Comparison of ENCODE assay signal across 8 mouse cellular contexts in genomic region chr2:66644384-66644783, GRCm38 (mm10). TPM values are rescaled to one million over a fixed set of nuclear protein-coding genes. Genes with fewer than 3 reads are reported as not detected.
DNase-seq lines count a peak whose midpoint lies in the region; ATAC-seq and TF ChIP-seq lines count a peak whose summit lies in the region.

No protein-coding gene starts in this region.

- H3K4me3 ChIP-seq in layer of hippocampus, adult 2 months: no peak overlapping the region
- no peak overlapping the region for H3K4me3 ChIP-seq in limb, embryonic 14.5 days (replicated peaks; ENCODE audit: low read length)

- no peaks in the 10 kb centered on the region for H3K36me3 ChIP-seq in limb, embryonic 14.5 days (ENCODE audit: control insufficient read depth, insufficient read depth, low read length)

- ATAC-seq in limb, embryonic 14.5 days (ENCODE audit: low FRiP score, low read depth): no peak
- ATAC-seq in inflammation-experienced regulatory T-cells, adult 6 months: no peak

- no peak overlapping the region for H3K9ac ChIP-seq in limb, embryonic 14.5 days (ENCODE audit: low read depth, low read length, severe bottlenecking)

- DNase-seq in layer of hippocampus, adult 2 months (ENCODE audit: low spot score in 2 of 2): peak; percentile 39 to 49
- no peak for DNase-seq in layer of hippocampus, postnatal 25 days (ENCODE audit: extremely low spot score in 1 of 2, low spot score in 1 of 2)
- peak; percentile 42 for DNase-seq in Muller cell, postnatal 12 days (ENCODE audit: inconsistent ontology term)
- peak; percentile 48 to 60 for DNase-seq in cerebellum, postnatal 14 days
- DNase-seq in limb, embryonic 14.5 days (ENCODE audit: low spot score): peak; percentile 71
- DNase-seq in urinary bladder, adult 2 months (ENCODE audit: low spot score): no peak
- DNase-seq in B cell, adult 2 months: no peak

- H3K4me2 ChIP-seq in limb, embryonic 14.5 days (replicated peaks; ENCODE audit: low read depth, low read length, severe bottlenecking): no peak overlapping the region

- no peaks in the 10 kb centered on the region for H3K4me1 ChIP-seq in limb, embryonic 14.5 days (ENCODE audit: control insufficient read depth, insufficient read depth, low read length)

- TF ChIP-seq POLR2A in limb, embryonic 14.5 days (IDR thresholded peaks at IDR 0.05; ENCODE audit: borderline replicate concordance, extremely low read depth, insufficient read depth, insufficient read length): no peak

- 22% methylated on average over 5 of the region's 5 CpGs for WGBS in limb, embryonic 14.5 days

- no peaks in the 10 kb centered on the region for H3K9me3 ChIP-seq in limb, embryonic 14.5 days (ENCODE audit: control insufficient read depth, low read length)

- peak; percentile 85 for TF ChIP-seq CTCF in layer of hippocampus, adult 2 months (conservative IDR thresholded peaks at IDR 0.05)

- H3K27me3 ChIP-seq in limb, embryonic 14.5 days (ENCODE audit: control insufficient read depth, insufficient read depth, low read length): no peaks in the 10 kb centered on the region

- H3K27ac ChIP-seq in layer of hippocampus, adult 2 months: no peak overlapping the region
- H3K27ac ChIP-seq in limb, embryonic 14.5 days (replicated peaks; ENCODE audit: low read depth, low read length): no peak overlapping the region

RNA-seq across cellular contexts. Expression of gene Scn9a, which starts 9.6 kb away (rescaled TPM):
- total RNA-seq in layer of hippocampus, adult 2 months (2021): 1 to 10 TPM; 4.0 to 4.5 TPM
- total RNA-seq in layer of hippocampus, postnatal 25 days (2021): 1 to 10 TPM; 4.0 to 4.3 TPM
- 0.33 and 0.35 TPM in 2 replicates for polyA plus RNA-seq in limb, embryonic 14.5 days (2012; rRNA removed)
- polyA plus RNA-seq in limb, embryonic 14.5 days (2014; fragmentation: Nextera tagmentation; extraction: Ambion mirVana): 0.12 and 0.29 TPM in 2 replicates
- 0.08 and 0.10 TPM in 2 replicates for polyA plus RNA-seq in urinary bladder, adult 2 months (2012; rRNA removed)
- not detected for polyA plus RNA-seq in inflammation-experienced regulatory T-cells, adult 6 months (2017; shearing (Covaris generic))

Comparison
In these comparisons a context has a peak if more than half of its experiments do, and no peak if none do; other contexts are left out.
1. DNase-seq: peak in layer of hippocampus, adult 2 months (2 of 2), Muller cell, postnatal 12 days (single experiment), cerebellum, postnatal 14 days (2 of 2) and limb, embryonic 14.5 days (single experiment); none in layer of hippocampus, postnatal 25 days (0 of 2), urinary bladder, adult 2 months (single experiment) and B cell, adult 2 months (0 of 2).